Mouse (Mus musculus) left cerebral cortex, adult 2 months (tissue): ENCODE measurements around the gene Agbl5. TPM values are rescaled to one million over a fixed set of nuclear protein-coding genes. Genes with fewer than 3 reads are reported as not detected.
A peak's percentile ranks its signal among the peaks of the same experiment; 100 is the strongest.

ENCODE experiments used
- DNase-seq, 2 experiments: peaks; one replicate each; pipeline ENCODE4 v3.0.0; 2021 to 2022; ENCODE audit warnings: low spot score in 2 of 2, mixed read lengths in 1 of 2; ENCODE audit errors: extremely low spot score in 1 of 2
- H3K27ac ChIP-seq: fragments of 200-600 bp; 2 replicates; pipeline ENCODE4 v1.8.1; 2022
- H3K4me3 ChIP-seq: fragments of 200-600 bp; 2 replicates; pipeline ENCODE4 v1.8.1; 2022
- CTCF ChIP-seq: fragments of 200-600 bp; IDR thresholded peaks from 2 replicates; pipeline ENCODE4 v1.8.1; 2022; ENCODE audit warnings: antibody characterized with exemption, mild to moderate bottlenecking, moderate library complexity
- intact Hi-C: fragments of 180-260 bp; cut with DNase I; formaldehyde crosslinking; loops from one replicate; pipeline ENCODE4 v1.15.1; 2025
- total RNA-seq, 2 experiments: library from RNA; stranded (reverse); gene quantifications; 2 replicates each; pipeline ENCODE4 v1.2.3; 2021

The Agbl5 gene
- total RNA-seq, 2 experiments from 2014 or later = 17.2 to 17.8 TPM

GRCm38 (mm10) chr5:30944344-30944743 is 55.9 kb downstream of the Agbl5 start:
- no peak for DNase-seq
- Histone ChIP-seq H3K27ac (no peak overlapping the region), H3K4me3 (peak overlapping the region; percentile 60)
- no peak for TF ChIP-seq CTCF
- intact Hi-C loops = no loop called here

- peak; percentile 16 for TF ChIP-seq CTCF
- intact Hi-C loops = loop anchor here (1.0 kb wide), 1 partner anchor 48 kb away; no protein-coding TSS in a partner anchor
- H3K4me3 ChIP-seq = peak within 1 kb of the TSS; percentile 60
- DNase-seq = peak; percentile 74 to 78
- H3K27ac ChIP-seq = peak within 1 kb of the TSS; percentile 67
These were observed 56.7 kb downstream of the Agbl5 start, which contains the start of gene Cgref1 for GRCm38 (mm10) chr5:30944956-30945781. Gene Cgref1, minus strand, starts transcription at chr5:30945591.

- no peak overlapping the region for H3K27ac ChIP-seq
- H3K4me3 ChIP-seq = no peak overlapping the region
- intact Hi-C loops = no loop called here
These were observed 60.1 kb downstream of the Agbl5 start for GRCm38 (mm10) chr5:30948620-30949019.

GRCm38 (mm10) chr5:30949654-30950326 is 61.3 kb downstream of the Agbl5 start:
- Histone ChIP-seq H3K27ac (peak overlapping the region; percentile 88), H3K4me3 (peak overlapping the region; percentile 77)
- TF ChIP-seq CTCF = no peak; the same call in 1 of the 2 replicates
- intact Hi-C loops = no loop called here
- DNase-seq = peak; percentile 92 to 93

More at GRCm38 (mm10) chr5:30948620-30949019, 60.1 kb downstream of the Agbl5 start:
- TF ChIP-seq CTCF = no peak
- DNase-seq = no peak

GRCm38 (mm10) chr5:30950451-30950850 is 62.0 kb downstream of the Agbl5 start:
- no peak for DNase-seq
- intact Hi-C loops = no loop called here
- TF ChIP-seq CTCF = no peak
- H3K27ac ChIP-seq = peak overlapping the region; percentile 88
- peak overlapping the region; percentile 77 for H3K4me3 ChIP-seq

GRCm38 (mm10) chr5:30950922-30951321 is 62.4 kb downstream of the Agbl5 start:
- intact Hi-C loops = no loop called here
- H3K27ac ChIP-seq = peak overlapping the region; percentile 3; the same call in 1 of the 2 replicates
- no peak for TF ChIP-seq CTCF
- DNase-seq = no peak
- peak overlapping the region; percentile 77 for H3K4me3 ChIP-seq

- Histone ChIP-seq H3K4me3 (no peak overlapping the region), H3K27ac (peak overlapping the region; percentile 19; the same call in 1 of the 2 replicates)
- no peak for DNase-seq
- no peak for TF ChIP-seq CTCF
- intact Hi-C loops = no loop called here
These were observed 63.2 kb downstream of the Agbl5 start for GRCm38 (mm10) chr5:30951706-30952105.

GRCm38 (mm10) chr5:30952551-30952950 is 64.1 kb downstream of the Agbl5 start:
- peak overlapping the region; percentile 19; the same call in 1 of the 2 replicates for H3K27ac ChIP-seq
- intact Hi-C loops = no loop called here
- DNase-seq = no peak
- no peak overlapping the region for H3K4me3 ChIP-seq
- no peak for TF ChIP-seq CTCF

- H3K27ac ChIP-seq = no peak overlapping the region
- no peak for TF ChIP-seq CTCF
- no peak for DNase-seq
- H3K4me3 ChIP-seq = no peak overlapping the region
- intact Hi-C loops = no loop called here
These were observed 65.6 kb downstream of the Agbl5 start for GRCm38 (mm10) chr5:30954065-30954464.

- no peak overlapping the region for H3K4me3 ChIP-seq
- TF ChIP-seq CTCF = no peak
- intact Hi-C loops = no loop called here
- no peak overlapping the region for H3K27ac ChIP-seq
- DNase-seq = no peak
These were observed 66.1 kb downstream of the Agbl5 start for GRCm38 (mm10) chr5:30954556-30954955.

- H3K27ac ChIP-seq = no peak overlapping the region
These were observed 67.3 kb downstream of the Agbl5 start for GRCm38 (mm10) chr5:30955751-30956150.

More at GRCm38 (mm10) chr5:30955751-30956150, 67.3 kb downstream of the Agbl5 start:
- H3K4me3 ChIP-seq = no peak overlapping the region
- no peak for DNase-seq
- intact Hi-C loops = no loop called here
- no peak for TF ChIP-seq CTCF

Other genes starting within 250 kb of the Agbl5 start
- 10 to 100 TPM; 42.2 to 45.6 TPM for gene Slc35f6, start 240.8 kb upstream of the Agbl5 start, total RNA-seq
- 1 to 10 TPM; 5.5 to 6.2 TPM for gene Cenpa, start 221.9 kb upstream of the Agbl5 start, total RNA-seq
- 10 to 100 TPM; 21.2 to 27.3 TPM for gene Dpysl5, start 177.1 kb upstream of the Agbl5 start, total RNA-seq
- 100 to 1,000 TPM; 219 to 236 TPM for gene Mapre3, start 74.1 kb upstream of the Agbl5 start, total RNA-seq
- 10 to 100 TPM; 64.2 to 71.0 TPM for gene Tmem214, start 20.7 kb upstream of the Agbl5 start, total RNA-seq
- gene Ost4, start 19.1 kb downstream of the Agbl5 start, total RNA-seq = 100 to 1,000 TPM in 1 of 2 experiments, 10 to 100 TPM in 1; 91.9 to 106 TPM
- gene Emilin1, start 24.7 kb downstream of the Agbl5 start, total RNA-seq = 1 to 10 TPM; 3.0 to 3.3 TPM
- gene Khk, start 32.7 kb downstream of the Agbl5 start, total RNA-seq = 10 to 100 TPM; 15.3 to 19.3 TPM
- 10 to 100 TPM; 24.2 to 26.0 TPM for gene Cgref1, start 56.9 kb downstream of the Agbl5 start, total RNA-seq
- gene Preb, start 71.7 kb downstream of the Agbl5 start, total RNA-seq = 100 to 1,000 TPM; 129 to 134 TPM
- gene Tcf23, start 80.0 kb downstream of the Agbl5 start, total RNA-seq = under 1 TPM; 0.12 to 0.23 TPM
- gene Atraid, start 159.6 kb downstream of the Agbl5 start, total RNA-seq = 10 to 100 TPM; 67.1 to 68.9 TPM
- 10 to 100 TPM; 16.7 to 19.3 TPM for gene Slc5a6, start 160.2 kb downstream of the Agbl5 start, total RNA-seq
- gene Cad, start 166.1 kb downstream of the Agbl5 start, total RNA-seq = 10 to 100 TPM; 23.4 to 27.6 TPM
- gene Dnajc5g, start 217.6 kb downstream of the Agbl5 start, total RNA-seq = not detected
- gene Slc30a3, start 219.5 kb downstream of the Agbl5 start, total RNA-seq = 100 to 1,000 TPM; 162 to 184 TPM
- 1 to 10 TPM; 2.0 to 2.2 TPM for gene Trim54, start 228.0 kb downstream of the Agbl5 start, total RNA-seq